30 mouse cellular contexts compared by ENCODE assay signal in the genomic region with DNA sequence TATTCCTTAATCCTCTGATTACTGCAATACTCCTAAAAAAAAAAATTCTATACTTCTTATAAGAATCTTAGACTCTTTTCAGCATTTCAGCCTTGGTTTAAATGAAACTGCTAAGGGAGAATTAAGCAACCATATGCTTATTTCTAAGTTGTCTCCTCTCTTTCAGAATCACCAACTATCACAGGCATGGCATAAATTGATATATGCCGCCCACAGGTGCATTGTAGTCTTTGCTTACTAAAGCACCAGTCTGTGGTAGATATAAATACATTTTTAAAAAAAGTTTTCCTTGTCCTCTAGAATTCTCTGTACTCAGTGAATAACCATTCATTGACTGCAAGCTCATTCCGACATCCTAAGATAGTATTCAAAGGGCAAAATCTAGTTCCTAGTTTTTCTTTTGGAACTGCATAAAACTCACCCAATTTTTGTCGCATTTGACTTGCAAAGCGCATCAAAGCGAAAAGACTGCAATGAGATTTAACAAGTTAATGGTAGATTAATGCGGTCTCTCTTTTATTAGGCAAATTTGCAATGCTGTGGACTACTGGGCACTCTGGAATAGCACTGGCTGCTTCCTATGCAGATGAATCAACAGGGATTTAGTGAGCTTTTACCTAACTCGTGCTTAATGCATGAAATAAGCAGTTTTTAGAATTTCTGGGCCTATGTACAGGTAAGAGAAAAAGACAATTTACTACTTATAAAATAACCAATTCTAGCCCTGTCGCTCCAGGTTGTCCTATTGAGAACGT.
A peak's percentile ranks its signal among the peaks of the same experiment; 100 is the strongest.
DNase-seq lines count a peak whose midpoint lies in the region; ATAC-seq and TF ChIP-seq lines count a peak whose summit lies in the region.
"Had no signal": no experiment of that assay in that cellular context is flagged by ENCODE, and none has a peak within 500 bp of the region (broad histone marks: within the 10 kb centered on the region; RNA-seq: fewer than 3 reads in every experiment).

No protein-coding gene starts in this region.

- peak; percentile 36 for DNase-seq in forebrain, embryonic 14.5 days (ENCODE audit: low spot score)
- DNase-seq in forebrain, embryonic 11.5 days (ENCODE audit: low spot score): no peak
- DNase-seq in frontal cortex, postnatal 10 days (ENCODE audit: low spot score in 2 of 2): no peak
- peak; percentile 44 for DNase-seq in brain, embryonic 14.5 days (ENCODE audit: low read depth)
- DNase-seq: adrenal gland, postnatal 10 days; adrenal gland, postnatal 36 days; B cell, adult 2 months; cerebellum, adult 11-12 months; cerebellum, adult 8-10 months; cerebellum, postnatal 10 days; cerebellum, postnatal 36 days; embryo, embryonic 11 days; gastrocnemius, postnatal 10 days; gastrocnemius, postnatal 36 days; heart, adult 2 months; heart, postnatal 14 days; heart, postnatal 4 days had no signal

- no peak overlapping the region for H3K4me2 ChIP-seq in forebrain, embryonic 14.5 days (ENCODE audit: low read length)
- no peak overlapping the region for H3K4me2 ChIP-seq in forebrain, embryonic 11.5 days (ENCODE audit: low read depth, low read length, severe bottlenecking)
- no peak overlapping the region for H3K4me2 ChIP-seq in midbrain, embryonic 12.5 days (replicated peaks)
- H3K4me2 ChIP-seq in midbrain, embryonic 13.5 days (replicated peaks): no peak overlapping the region
- H3K4me2 ChIP-seq: embryonic facial prominence, embryonic 13.5 days; heart, embryonic 13.5 days; hindbrain, embryonic 15.5 days had no signal

- no peak overlapping the region for H3K27ac ChIP-seq in forebrain, embryonic 14.5 days (ENCODE audit: low read depth, low read length)
- H3K27ac ChIP-seq in forebrain, embryonic 11.5 days (ENCODE audit: low read depth, low read length): no peak overlapping the region
- no peak overlapping the region for H3K27ac ChIP-seq in midbrain, embryonic 12.5 days (replicated peaks)
- no peak overlapping the region for H3K27ac ChIP-seq in midbrain, embryonic 13.5 days
- H3K27ac ChIP-seq: embryonic facial prominence, embryonic 10.5 days; embryonic facial prominence, embryonic 13.5 days; heart, adult 2 months; heart, embryonic 10.5 days; heart, embryonic 13.5 days; hindbrain, embryonic 15.5 days had no signal

- no peak for ATAC-seq in forebrain, embryonic 14.5 days
- no peak for ATAC-seq in forebrain, embryonic 11.5 days (replicated peaks; ENCODE audit: low FRiP score)
- peak; percentile 86 for ATAC-seq in frontal cortex, adult (ENCODE audit: low TSS enrichment)
- ATAC-seq in midbrain, embryonic 12.5 days (ENCODE audit: low FRiP score, low read depth): peak; percentile 44; the same call in 1 of the 2 replicates
- no peak for ATAC-seq in midbrain, embryonic 13.5 days
- ATAC-seq: intestine, postnatal 0 days; Patski had no signal

- no peaks in the 10 kb centered on the region for H3K4me1 ChIP-seq in forebrain, embryonic 14.5 days (ENCODE audit: control insufficient read depth, insufficient read depth, low read length)
- no peaks in the 10 kb centered on the region for H3K4me1 ChIP-seq in forebrain, embryonic 11.5 days (replicated peaks; ENCODE audit: control insufficient read depth, insufficient read depth, low read length)
- H3K4me1 ChIP-seq in midbrain, embryonic 12.5 days: 0 out of 2 replicates have a peak, but pooled peaks cover 4% of the 10 kb centered on the region
- peaks cover 6% of the 10 kb centered on the region; the same call in 1 of the 2 replicates for H3K4me1 ChIP-seq in midbrain, embryonic 13.5 days (replicated peaks)
- H3K4me1 ChIP-seq: embryonic facial prominence, embryonic 10.5 days; embryonic facial prominence, embryonic 13.5 days; heart, embryonic 10.5 days; heart, embryonic 13.5 days; hindbrain, embryonic 15.5 days had no signal

- H3K27me3 ChIP-seq in forebrain, embryonic 14.5 days (replicated peaks; ENCODE audit: control insufficient read depth, insufficient read depth, low read length): no peaks in the 10 kb centered on the region
- no peaks in the 10 kb centered on the region for H3K27me3 ChIP-seq in forebrain, embryonic 11.5 days (ENCODE audit: control insufficient read depth, insufficient read depth, low read length)
- no peaks in the 10 kb centered on the region for H3K27me3 ChIP-seq in midbrain, embryonic 12.5 days
- no peaks in the 10 kb centered on the region for H3K27me3 ChIP-seq in midbrain, embryonic 13.5 days
- H3K27me3 ChIP-seq: CH12.LX; embryonic facial prominence, embryonic 13.5 days; heart, embryonic 13.5 days; hindbrain, embryonic 15.5 days had no signal

- TF ChIP-seq CTCF in brain, embryonic 14.5 days (IDR thresholded peaks at IDR 0.05; ENCODE audit: borderline replicate concordance, extremely low read depth, insufficient read depth, insufficient read length): no peak

- H3K9me3 ChIP-seq in forebrain, embryonic 14.5 days (replicated peaks; ENCODE audit: control insufficient read depth, low read length): no peaks in the 10 kb centered on the region
- no peaks in the 10 kb centered on the region for H3K9me3 ChIP-seq in forebrain, embryonic 11.5 days (ENCODE audit: control insufficient read depth, low read length)
- no peaks in the 10 kb centered on the region for H3K9me3 ChIP-seq in midbrain, embryonic 12.5 days
- no peaks in the 10 kb centered on the region for H3K9me3 ChIP-seq in midbrain, embryonic 13.5 days
- H3K9me3 ChIP-seq: embryonic facial prominence, embryonic 10.5 days; embryonic facial prominence, embryonic 13.5 days; heart, embryonic 10.5 days; heart, embryonic 13.5 days; hindbrain, embryonic 15.5 days had no signal

- no peak overlapping the region for H3K4me3 ChIP-seq in forebrain, embryonic 14.5 days (ENCODE audit: low read depth, low read length)
- no peak overlapping the region for H3K4me3 ChIP-seq in forebrain, embryonic 11.5 days (ENCODE audit: low read depth, low read length)
- no peak overlapping the region for H3K4me3 ChIP-seq in midbrain, embryonic 12.5 days
- H3K4me3 ChIP-seq in midbrain, embryonic 13.5 days (replicated peaks): no peak overlapping the region
- H3K4me3 ChIP-seq: embryonic facial prominence, embryonic 10.5 days; embryonic facial prominence, embryonic 13.5 days; erythroblast, embryonic 14.5 days; heart, adult 2 months; heart, embryonic 10.5 days; heart, embryonic 13.5 days; hindbrain, embryonic 15.5 days had no signal

- no peak for TF ChIP-seq POLR2A in brain, embryonic 14.5 days (IDR thresholded peaks at IDR 0.05; ENCODE audit: borderline replicate concordance, extremely low read depth, insufficient read depth, insufficient read length, poor library complexity, severe bottlenecking)

- no peak overlapping the region for H3K9ac ChIP-seq in forebrain, embryonic 14.5 days (ENCODE audit: low read length)
- H3K9ac ChIP-seq in forebrain, embryonic 11.5 days (ENCODE audit: low read length): no peak overlapping the region
- no peak overlapping the region for H3K9ac ChIP-seq in midbrain, embryonic 12.5 days (replicated peaks)
- no peak overlapping the region for H3K9ac ChIP-seq in midbrain, embryonic 13.5 days (replicated peaks)
- H3K9ac ChIP-seq: embryonic facial prominence, embryonic 13.5 days; heart, embryonic 13.5 days; hindbrain, embryonic 15.5 days had no signal

- H3K36me3 ChIP-seq in forebrain, embryonic 14.5 days (ENCODE audit: control insufficient read depth, insufficient read depth, low read length): no peaks in the 10 kb centered on the region
- H3K36me3 ChIP-seq in forebrain, embryonic 11.5 days (ENCODE audit: control insufficient read depth, insufficient read depth, low read length): no peaks in the 10 kb centered on the region
- H3K36me3 ChIP-seq in midbrain, embryonic 12.5 days: no peaks in the 10 kb centered on the region
- no peaks in the 10 kb centered on the region for H3K36me3 ChIP-seq in midbrain, embryonic 13.5 days
- H3K36me3 ChIP-seq: embryonic facial prominence, embryonic 10.5 days; embryonic facial prominence, embryonic 13.5 days; G1E; heart, embryonic 10.5 days; heart, embryonic 13.5 days; hindbrain, embryonic 15.5 days had no signal

- WGBS in forebrain, embryonic 14.5 days: 47% methylated on average over 9 of the region's 9 CpGs
- 72% methylated on average over 9 of the region's 9 CpGs for WGBS in forebrain, embryonic 11.5 days
- 66% methylated on average over 9 of the region's 9 CpGs for WGBS in midbrain, embryonic 12.5 days
- 60% methylated on average over 9 of the region's 9 CpGs for WGBS in midbrain, embryonic 13.5 days

Comparison
In these comparisons a context has a peak if more than half of its experiments do, and no peak if none do; other contexts are left out.
1. ATAC-seq: peak in frontal cortex, adult (single experiment) and midbrain, embryonic 12.5 days (single experiment); none in forebrain, embryonic 14.5 days (single experiment), forebrain, embryonic 11.5 days (single experiment) and midbrain, embryonic 13.5 days (single experiment).
2. DNase-seq: peak in forebrain, embryonic 14.5 days (single experiment) and brain, embryonic 14.5 days (single experiment); none in forebrain, embryonic 11.5 days (single experiment) and frontal cortex, postnatal 10 days (0 of 2).